Mouse (Mus musculus) CH12.LX (cell line): Measurements from ENCODE around the gene Rnf20. TPM values are rescaled to one million over a fixed set of nuclear protein-coding genes. Genes with fewer than 3 reads are reported as not detected.
A peak's percentile ranks its signal among the peaks of the same experiment; 100 is the strongest.

Experiments used
- DNase-seq: peaks from one replicate; pipeline ENCODE4 v3.0.0-alpha.2; 2013; ENCODE audit errors: extremely low read depth
- H3K27ac ChIP-seq: 2 replicates; pipeline ENCODE4 v1.5.1; 2012; ENCODE audit warnings: low read depth, mild to moderate bottlenecking, control low read depth, moderate library complexity; ENCODE audit not compliant: insufficient read depth
- H3K27me3 ChIP-seq: replicated peaks from 2 replicates; pipeline ENCODE3; 2012; ENCODE audit warnings: inconsistent platforms
- H3K36me3 ChIP-seq, 2 experiments: replicated peaks in 1 of 2; 2 replicates each; pipeline versions ENCODE3 to v1.6.1; 2012; ENCODE audit warnings: inconsistent platforms in 1 of 2, low read length in 1 of 2, mild to moderate bottlenecking in 1 of 2, mixed read lengths in 1 of 2, moderate library complexity in 1 of 2; ENCODE audit not compliant: control insufficient read depth in 1 of 2, insufficient read depth in 1 of 2
- H3K4me1 ChIP-seq, 2 experiments: 2 replicates each; pipeline ENCODE4 v1.6.1; 2012; ENCODE audit warnings: inconsistent platforms in 1 of 2, moderate library complexity in 1 of 2; ENCODE audit not compliant: insufficient read depth in 2 of 2, control insufficient read depth in 1 of 2
- H3K4me2 ChIP-seq: 2 replicates; pipeline ENCODE4 v1.6.1; 2012; ENCODE audit warnings: low read depth, mild to moderate bottlenecking, control low read depth; ENCODE audit not compliant: poor library complexity, insufficient read depth, severe bottlenecking
- H3K4me3 ChIP-seq, 3 experiments: fragments of 150-350 bp in 1 of 3; sonication (generic) in 1 of 3; replicated peaks in 1 of 3; 2 replicates each; pipeline versions ENCODE3 to v1.5.1; 2011 to 2012; ENCODE audit warnings: low read depth in 2 of 3, low read length in 2 of 3, mild to moderate bottlenecking in 2 of 3, moderate library complexity in 2 of 3, control low read depth in 1 of 3, improper control_type of control experiment in 1 of 3, inconsistent platforms in 1 of 3, mixed read lengths in 1 of 3; ENCODE audit not compliant: poor library complexity in 1 of 3
- H3K79me2 ChIP-seq: replicated peaks from 2 replicates; pipeline ENCODE4 v1.6.1; 2012; ENCODE audit warnings: mild to moderate bottlenecking, moderate library complexity; ENCODE audit not compliant: control insufficient read depth, poor library complexity, insufficient read depth, severe bottlenecking; ENCODE audit errors: extremely low read depth
- H3K9ac ChIP-seq: 2 replicates; pipeline ENCODE4 v1.6.1; 2012; ENCODE audit warnings: low read depth, mild to moderate bottlenecking, control low read depth, moderate library complexity; ENCODE audit not compliant: insufficient read depth
- H3K9me3 ChIP-seq: replicated peaks from 2 replicates; pipeline ENCODE3; 2012; ENCODE audit warnings: low read length, inconsistent platforms, mixed read lengths
- CHD2 ChIP-seq: IDR thresholded peaks from 2 replicates; pipeline ENCODE4 v1.6.1; 2011; ENCODE audit warnings: low read length, improper control_type of control experiment
- CTCF ChIP-seq, 2 experiments: IDR thresholded peaks in 1 of 2; conservative IDR thresholded peaks in 1 of 2; 2 replicates each; pipeline ENCODE4 v1.5.1; 2011 to 2012; ENCODE audit warnings: low read depth in 2 of 2, low read length in 2 of 2, improper control_type of control experiment in 1 of 2, inconsistent platforms in 1 of 2, mild to moderate bottlenecking in 1 of 2, moderate library complexity in 1 of 2
- E2F4 ChIP-seq: IDR thresholded peaks from 2 replicates; pipeline ENCODE4 v1.6.1; 2011; ENCODE audit warnings: low read depth, low read length, improper control_type of control experiment; ENCODE audit not compliant: insufficient replicate concordance
- ELF1 ChIP-seq: IDR thresholded peaks from 2 replicates; pipeline ENCODE4 v1.6.1; 2014; ENCODE audit warnings: low read depth, mild to moderate bottlenecking, inconsistent platforms, low read length, improper control_type of control experiment
- EP300 ChIP-seq: IDR thresholded peaks from 2 replicates; pipeline ENCODE4 v1.6.1; 2011; ENCODE audit warnings: low read length, improper control_type of control experiment
- GABPA ChIP-seq: IDR thresholded peaks from 2 replicates; pipeline ENCODE4 v1.6.1; 2012; ENCODE audit warnings: low read depth, low read length, improper control_type of control experiment, inconsistent platforms; ENCODE audit not compliant: insufficient replicate concordance
- HCFC1 ChIP-seq: IDR thresholded peaks from 2 replicates; pipeline ENCODE4 v1.6.1; 2012; ENCODE audit warnings: low read depth, mild to moderate bottlenecking, inconsistent platforms, low read length, improper control_type of control experiment
- IRF4 ChIP-seq: IDR thresholded peaks from 2 replicates; pipeline ENCODE4 v1.6.1; 2014; ENCODE audit warnings: low read depth, mild to moderate bottlenecking, inconsistent platforms, low read length, improper control_type of control experiment
- JUN ChIP-seq: IDR thresholded peaks from 2 replicates; pipeline ENCODE4 v1.6.1; 2011; ENCODE audit warnings: low read depth, mild to moderate bottlenecking, low read length, improper control_type of control experiment, moderate library complexity; ENCODE audit not compliant: insufficient read depth
- JUND ChIP-seq: conservative IDR thresholded peaks from 2 replicates; pipeline ENCODE4 v1.6.1; 2011; ENCODE audit warnings: low read depth, low read length, improper control_type of control experiment
- MAFK ChIP-seq: IDR thresholded peaks from 2 replicates; pipeline ENCODE4 v1.6.1; 2011; ENCODE audit warnings: low read length, improper control_type of control experiment; ENCODE audit not compliant: insufficient replicate concordance
- MYC ChIP-seq: IDR thresholded peaks from 2 replicates; pipeline ENCODE4 v1.6.1; 2011; ENCODE audit warnings: low read depth, mild to moderate bottlenecking, improper control_type of control experiment, low read length
- NELFE ChIP-seq: IDR thresholded peaks from 2 replicates; pipeline ENCODE4 v1.6.1; 2011; ENCODE audit warnings: low read depth, low read length, improper control_type of control experiment
- NRF1 ChIP-seq: IDR thresholded peaks from 2 replicates; pipeline ENCODE4 v1.6.1; 2014; ENCODE audit warnings: low read depth, mild to moderate bottlenecking, inconsistent platforms, low read length, improper control_type of control experiment, moderate library complexity
- PAX5 ChIP-seq: IDR thresholded peaks from 2 replicates; pipeline ENCODE4 v1.6.1; 2012; ENCODE audit warnings: low read length, inconsistent platforms, mixed read lengths
- POLR2A ChIP-seq: IDR thresholded peaks from 2 replicates; pipeline ENCODE4 v1.6.1; 2011; ENCODE audit warnings: low read depth, mild to moderate bottlenecking, improper control_type of control experiment, low read length
- RAD21 ChIP-seq: IDR thresholded peaks from 2 replicates; pipeline ENCODE4 v1.6.1; 2011; ENCODE audit warnings: low read depth, mild to moderate bottlenecking, low read length, improper control_type of control experiment, moderate library complexity
- RCOR1 ChIP-seq: conservative IDR thresholded peaks from 2 replicates; pipeline ENCODE4 v1.6.1; 2012; ENCODE audit warnings: low read depth, mild to moderate bottlenecking, inconsistent platforms, low read length, improper control_type of control experiment
- SIN3A ChIP-seq: IDR thresholded peaks from 2 replicates; pipeline ENCODE4 v1.6.1; 2012; ENCODE audit warnings: low read length, improper control_type of control experiment, inconsistent platforms
- SMC3 ChIP-seq: IDR thresholded peaks from 2 replicates; pipeline ENCODE4 v1.6.1; 2011; ENCODE audit warnings: low read depth, low read length, improper control_type of control experiment
- TBP ChIP-seq: conservative IDR thresholded peaks from 2 replicates; pipeline ENCODE4 v1.6.1; 2011; ENCODE audit warnings: low read depth, low read length, improper control_type of control experiment
- TCF12 ChIP-seq: IDR thresholded peaks from 2 replicates; pipeline ENCODE4 v1.6.1; 2014; ENCODE audit warnings: low read depth, mild to moderate bottlenecking, inconsistent platforms, low read length, improper control_type of control experiment
- ZC3H11A ChIP-seq: IDR thresholded peaks from 2 replicates; pipeline ENCODE4 v1.6.1; 2012; ENCODE audit warnings: low read depth, mild to moderate bottlenecking, inconsistent platforms, low read length, improper control_type of control experiment
- ZKSCAN1 ChIP-seq: IDR thresholded peaks from 2 replicates; pipeline ENCODE4 v1.6.1; 2012; ENCODE audit warnings: low read depth, inconsistent platforms, low read length, improper control_type of control experiment, borderline replicate concordance
- ZMIZ1 ChIP-seq: IDR thresholded peaks from 2 replicates; pipeline ENCODE4 v1.6.1; 2012; ENCODE audit warnings: low read depth, mild to moderate bottlenecking, inconsistent platforms, low read length, improper control_type of control experiment
- ZNF384 ChIP-seq: IDR thresholded peaks from 2 replicates; pipeline ENCODE4 v1.6.1; 2012; ENCODE audit warnings: low read depth, low read length, improper control_type of control experiment, inconsistent platforms
- dilution Hi-C: fragments of 300-500 bp; cut with MboI; formaldehyde crosslinking; loops from 2 replicates; pipeline ENCODE4 v1.14.3; 2020; ENCODE audit warnings: low sequenced_read_pairs; ENCODE audit not compliant: extremely low pct_unique_long_range_greater_than_20kb, extremely low pct_ligation_motif_present
- in situ Hi-C: fragments of 300-500 bp; cut with MboI; formaldehyde crosslinking; loops from 3 replicates; pipeline ENCODE4 v1.14.3; 2019; ENCODE audit warnings: low sequenced_read_pairs, low pct_ligation_motif_present, low pct_unique_long_range_greater_than_20kb, mixed read lengths
- polyA plus RNA-seq: library from polyadenylated mRNA; unstranded; fragments of >175 nt; gene quantifications from 2 replicates; pipeline ENCODE4 v1.2.1, GENCODE M21; 2012; ENCODE audit warnings: low read depth; ENCODE audit not compliant: insufficient read length
- total RNA-seq, 2 experiments: library from RNA; depleted of rRNA; stranded (reverse); fragments of 300-350 nt in 1 of 2; fragments of >200 nt in 1 of 2; gene quantifications; 2 replicates each; pipeline ENCODE4 v1.2.3; 2012 to 2014

Rnf20 gene
- total and polyA plus RNA-seq, 3 experiments = 47.9 to 61.5 (median 50.6) TPM

DNA sequence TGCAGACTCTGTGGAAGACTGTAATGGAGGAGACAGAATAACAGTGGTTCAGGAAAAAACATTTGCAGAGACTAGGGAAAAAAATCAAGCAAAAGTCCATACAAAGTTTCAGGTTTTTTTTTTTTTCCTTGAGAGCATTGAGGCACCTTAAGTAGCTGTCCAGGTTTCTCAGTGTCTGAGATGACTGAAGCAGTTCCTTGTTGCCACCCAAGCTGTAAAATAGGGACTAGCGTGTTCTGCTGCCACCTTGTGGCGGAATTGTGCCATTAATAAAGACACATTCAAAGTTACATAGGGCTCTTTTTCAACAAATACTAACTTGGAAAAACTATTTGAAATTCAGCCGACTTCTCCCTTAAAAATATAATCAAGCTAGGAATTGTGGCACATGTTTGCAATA lies 4.8 kb upstream of the Rnf20 start:
- TF ChIP-seq CTCF (conservative IDR thresholded peaks at IDR 0.05 in 1 of 2, IDR thresholded peaks at IDR 0.05 in 1 of 2; ENCODE audit: low read depth in 2 of 2, low read length in 2 of 2) (peak; percentile 65 to 82), GABPA (no peak), ELF1 (no peak), E2F4 (no peak), SMC3 (peak; percentile 91), MAFK (no peak), JUN (no peak), HCFC1 (no peak), PAX5 (no peak), NELFE (no peak), SIN3A (no peak), POLR2A (no peak), MYC (no peak), CHD2 (no peak), NRF1 (no peak), TBP (no peak), RCOR1 (no peak), EP300 (no peak), IRF4 (no peak), JUND (no peak), ZC3H11A (peak; percentile 25; the same call in 1 of the 2 replicates), RAD21 (peak; percentile 75), TCF12 (no peak), ZKSCAN1 (no peak), ZNF384 (peak; percentile 13; the same call in 1 of the 2 replicates), ZMIZ1 (no peak)
- TF ChIP-seq, all 38 proteins: peak for 5
- Histone ChIP-seq H3K79me2 (no peaks in the 10 kb centered on the region), H3K36me3 (no peaks in the 10 kb centered on the region), H3K9ac (no peak overlapping the region), H3K27ac (no peak overlapping the region), H3K4me3 (no peak overlapping the region), H3K9me3 (no peaks in the 10 kb centered on the region), H3K4me1 (peaks cover 0 to 13% of the 10 kb centered on the region in 2 experiments; a peak in 2 of 4 replicates), H3K4me2 (no peak overlapping the region), H3K27me3 (no peaks in the 10 kb centered on the region)
- in situ Hi-C loops (loop anchor here (10.0 kb wide), 1 partner anchor 62 kb away; no protein-coding TSS in a partner anchor), dilution Hi-C loops (no loop called here)
- DNase-seq = peak; percentile 84
